Mouse (Mus musculus) stomach, postnatal 0 days (tissue): ENCODE measurements around the gene Tm9sf3. TPM values are rescaled to one million over a fixed set of nuclear protein-coding genes. Genes with fewer than 3 reads are reported as not detected.

ENCODE experiments used
- ATAC-seq: fragments of 200-750 bp; cut with Nextera tagmentation; 2 replicates; pipeline ENCODE4 v1.8.0; 2017; ENCODE audit not compliant: low FRiP score, low TSS enrichment
- DNase-seq: peaks from one replicate; pipeline ENCODE4 v3.0.0-alpha.2; 2016; ENCODE audit warnings: low spot score
- H3K27ac ChIP-seq: fragments of 300-500 bp; sonication (generic); replicated peaks from 2 replicates; pipeline ENCODE4 v1.5.1; 2014; ENCODE audit warnings: mild to moderate bottlenecking, control low read depth
- H3K27me3 ChIP-seq: fragments of 300-500 bp; sonication (generic); 2 replicates; pipeline ENCODE4 v1.6.1; 2014; ENCODE audit warnings: low read length; ENCODE audit not compliant: control insufficient read depth, insufficient read depth
- H3K36me3 ChIP-seq: fragments of 300-500 bp; sonication (generic); 2 replicates; pipeline ENCODE4 v1.6.1; 2014; ENCODE audit warnings: low read length, mixed read lengths; ENCODE audit not compliant: control insufficient read depth, insufficient read depth
- H3K4me1 ChIP-seq: fragments of 300-500 bp; sonication (generic); replicated peaks from 2 replicates; pipeline ENCODE4 v1.6.1; 2014; ENCODE audit warnings: antibody characterized with exemption; ENCODE audit not compliant: control insufficient read depth, insufficient read depth
- H3K4me2 ChIP-seq: fragments of 300-500 bp; sonication (generic); replicated peaks from 2 replicates; pipeline ENCODE4 v1.6.1; 2014; ENCODE audit warnings: low read depth, mild to moderate bottlenecking, control low read depth, moderate library complexity
- H3K4me3 ChIP-seq: fragments of 300-500 bp; sonication (generic); 2 replicates; pipeline ENCODE4 v1.5.1; 2014; ENCODE audit warnings: low read depth, low read length, control low read depth
- H3K9ac ChIP-seq: fragments of 300-500 bp; sonication (generic); 2 replicates; pipeline ENCODE4 v1.6.1; 2014; ENCODE audit warnings: mild to moderate bottlenecking, low read length, control low read depth, mixed read lengths
- H3K9me3 ChIP-seq: fragments of 300-500 bp; sonication (generic); 2 replicates; pipeline ENCODE4 v1.6.1; 2016; ENCODE audit warnings: low read length; ENCODE audit not compliant: control insufficient read depth
- CTCF ChIP-seq: IDR thresholded peaks from 2 replicates; pipeline ENCODE4 v1.5.1; 2016; ENCODE audit warnings: antibody characterized with exemption, low read depth, mild to moderate bottlenecking, moderate library complexity
- EP300 ChIP-seq: optimal IDR thresholded peaks from 2 replicates; pipeline ENCODE3; 2016; ENCODE audit warnings: antibody characterized with exemption
- WGBS: fragments of 180-500 bp; shearing (Covaris S2); extraction: QIAGEN DNeasy Blood & Tissue Kit; methylation state at CpG from one replicate; pipeline ENCODE4 v1.1.7; 2014; 5-methylcytosine and 5-hydroxymethylcytosine counted together
- polyA plus RNA-seq: library from polyadenylated mRNA; unstranded; fragments of >200 nt; fragmentation: Nextera tagmentation; extraction: Ambion mirVana; gene quantifications from 2 replicates; pipeline ENCODE4 v1.2.1, GENCODE M21; 2015

The Tm9sf3 gene
- polyA plus RNA-seq, 1 experiment from 2014 or later, result 138 TPM

GRCm38 (mm10) chr19:41177331-41177730, 86.5 kb downstream of the Tm9sf3 start:
- Histone ChIP-seq H3K27ac (no peak overlapping the region), H3K9me3 (no peaks in the 10 kb centered on the region), H3K36me3 (no peaks in the 10 kb centered on the region), H3K4me1 (no peaks in the 10 kb centered on the region), H3K4me2 (no peak overlapping the region), H3K27me3 (no peaks in the 10 kb centered on the region), H3K9ac (no peak overlapping the region), H3K4me3 (no peak overlapping the region)
- no peak for TF ChIP-seq EP300
- no peak for TF ChIP-seq CTCF
- DNase-seq (no peak), ATAC-seq (no peak)
- 45% methylated on average over 6 of the region's 6 CpGs for WGBS

DNA sequence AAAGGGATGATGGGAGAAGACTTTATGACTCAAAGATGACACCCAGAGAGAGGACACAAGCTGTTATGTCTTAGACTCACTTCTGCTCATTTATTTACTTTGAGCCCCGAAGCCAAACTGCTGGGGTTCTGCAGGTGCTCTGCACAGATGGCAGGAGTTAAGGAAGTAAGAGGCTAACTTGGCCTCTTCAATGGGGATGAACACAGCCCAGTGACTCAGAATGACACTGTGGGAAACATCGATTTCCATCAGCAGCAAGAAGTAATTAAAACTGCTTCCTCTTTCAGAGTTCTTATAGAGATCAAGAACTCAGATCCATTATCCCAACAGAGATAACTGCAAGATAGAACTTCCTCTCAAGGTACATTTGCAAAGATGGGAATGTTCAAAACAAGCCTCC, 86.9 kb downstream of the Tm9sf3 start:
- Histone ChIP-seq H3K36me3 (no peaks in the 10 kb centered on the region), H3K4me1 (no peaks in the 10 kb centered on the region), H3K9ac (no peak overlapping the region), H3K27ac (no peak overlapping the region), H3K27me3 (no peaks in the 10 kb centered on the region), H3K9me3 (no peaks in the 10 kb centered on the region), H3K4me3 (no peak overlapping the region), H3K4me2 (no peak overlapping the region)
- ATAC-seq (no peak), DNase-seq (no peak)
- TF ChIP-seq EP300 (no peak), CTCF (no peak)
- WGBS, result 69% methylated on average over 2 of the region's 2 CpGs

- TF ChIP-seq EP300 (no peak), CTCF (no peak)
- Histone ChIP-seq H3K9me3 (no peaks in the 10 kb centered on the region), H3K36me3 (no peaks in the 10 kb centered on the region), H3K4me3 (no peak overlapping the region), H3K4me1 (no peaks in the 10 kb centered on the region), H3K4me2 (no peak overlapping the region), H3K9ac (no peak overlapping the region), H3K27ac (no peak overlapping the region), H3K27me3 (no peaks in the 10 kb centered on the region)
- DNase-seq, result no peak
- no peak for ATAC-seq
- WGBS, result 68% methylated on average over 5 of the region's 5 CpGs
These were observed 97.9 kb downstream of the Tm9sf3 start for GRCm38 (mm10) chr19:41165914-41166235.

DNA sequence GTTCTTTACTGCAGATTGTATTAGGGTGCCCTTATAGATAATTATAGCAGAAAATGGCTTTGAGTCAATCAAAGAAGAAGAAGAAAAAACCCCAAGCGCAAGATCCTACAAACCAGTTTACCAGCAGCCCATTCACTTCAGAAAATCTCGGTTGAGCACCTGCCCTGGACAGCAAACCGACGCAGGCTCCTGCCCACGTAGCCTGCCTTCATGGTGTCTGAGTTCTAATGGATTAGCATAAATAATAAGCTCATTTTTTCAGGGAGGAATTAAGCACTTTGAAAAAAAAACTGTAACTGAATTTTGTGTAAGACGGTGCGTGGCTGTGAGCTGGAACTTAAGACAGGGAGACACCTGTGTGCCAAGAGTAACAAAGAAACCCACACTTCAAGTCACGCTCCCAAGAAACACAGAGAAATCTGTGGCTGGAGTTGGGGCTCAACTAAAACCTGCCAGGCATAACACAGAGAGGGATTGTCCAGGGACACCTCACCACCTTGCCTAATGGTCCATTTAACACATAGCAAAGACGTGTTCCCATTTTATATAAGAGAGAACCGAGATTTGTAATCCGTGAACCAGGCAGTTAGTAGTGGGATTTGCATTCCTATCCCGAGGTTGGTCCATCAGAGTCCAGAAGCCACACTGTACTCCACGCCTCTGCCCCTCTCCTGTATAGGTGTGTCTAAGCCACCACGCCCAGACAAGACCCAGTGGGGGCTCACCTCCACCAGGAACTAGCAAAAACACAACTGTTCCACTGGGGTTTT, 98.5 kb downstream of the Tm9sf3 start:
- Histone ChIP-seq H3K36me3 (no peaks in the 10 kb centered on the region), H3K9ac (no peak overlapping the region), H3K4me3 (no peak overlapping the region), H3K9me3 (no peaks in the 10 kb centered on the region), H3K4me1 (no peaks in the 10 kb centered on the region), H3K27me3 (no peaks in the 10 kb centered on the region), H3K4me2 (no peak overlapping the region), H3K27ac (no peak overlapping the region)
- 72% methylated on average over 14 of the region's 14 CpGs for WGBS
- no peak for DNase-seq
- no peak for ATAC-seq
- TF ChIP-seq EP300 (no peak), CTCF (no peak)

- WGBS, result 71% methylated on average over 10 of the region's 10 CpGs
- TF ChIP-seq EP300 (no peak), CTCF (no peak)
- Histone ChIP-seq H3K9me3 (no peaks in the 10 kb centered on the region), H3K9ac (no peak overlapping the region), H3K27ac (no peak overlapping the region), H3K4me1 (no peaks in the 10 kb centered on the region), H3K4me2 (no peak overlapping the region), H3K4me3 (no peak overlapping the region), H3K36me3 (no peaks in the 10 kb centered on the region), H3K27me3 (no peaks in the 10 kb centered on the region)
- ATAC-seq (no peak), DNase-seq (no peak)
These were observed 99.2 kb downstream of the Tm9sf3 start for GRCm38 (mm10) chr19:41164447-41165095.

Other genes starting within 250 kb of the Tm9sf3 start
- gene Dntt, start 234.7 kb downstream of the Tm9sf3 start, polyA plus RNA-seq, result not detected in 2 replicates
- not detected in 2 replicates for gene Opalin, start 186.9 kb downstream of the Tm9sf3 start, polyA plus RNA-seq
- gene Tll2, start 57.2 kb downstream of the Tm9sf3 start, polyA plus RNA-seq, result 0.06 and 0.27 TPM in 2 replicates
- 1.6 and 1.9 TPM in 2 replicates for gene Pik3ap1, start 121.1 kb upstream of the Tm9sf3 start, polyA plus RNA-seq
- gene Lcor, start 218.6 kb upstream of the Tm9sf3 start, polyA plus RNA-seq, result 12.9 TPM in 2 replicates